Mouse (Mus musculus): ENCODE measurements around the gene Tut7.
A peak's percentile ranks its signal among the peaks of the same experiment; 100 is the strongest.

GRCm38 (mm10) chr13:59769296-59770163 is 53.4 kb downstream of the Tut7 start, which contains the start of gene Isca1:
- TF ChIP-seq POLR2A (IDR thresholded peaks at IDR 0.05; ENCODE audit: insufficient read length, low read depth), result peak; percentile 82
- no peak for TF ChIP-seq CEBPB (IDR thresholded peaks at IDR 0.05; ENCODE audit: insufficient read depth, poor library complexity, severe bottlenecking)
- no peak for TF ChIP-seq TCF3 (IDR thresholded peaks at IDR 0.05; ENCODE audit: insufficient read length, low read depth)
- no peak for TF ChIP-seq USF1 (IDR thresholded peaks at IDR 0.05; ENCODE audit: low read depth)
- no peak for TF ChIP-seq MYOG (IDR thresholded peaks at IDR 0.05; ENCODE audit: control insufficient read depth in 1 of 3, insufficient read depth in 1 of 3, insufficient read length in 2 of 3, low read depth in 2 of 3)

All from myocyte (in vitro differentiated cells).